Mouse (Mus musculus) hindbrain, embryonic 16.5 days (tissue): Measurements from ENCODE around the gene Wbp1l. TPM values are rescaled to one million over a fixed set of nuclear protein-coding genes. Genes with fewer than 3 reads are reported as not detected.
A peak's percentile ranks its signal among the peaks of the same experiment; 100 is the strongest.

Experiments
- ATAC-seq: fragments of 200-750 bp; cut with Nextera tagmentation; 2 replicates; pipeline ENCODE4 v1.8.0; 2017; ENCODE audit warnings: moderate TSS enrichment, moderate library complexity
- H3K27ac ChIP-seq: fragments of 300-500 bp; sonication (generic); 2 replicates; pipeline ENCODE4 v1.5.1; 2014; ENCODE audit warnings: low read depth, mild to moderate bottlenecking, control low read depth, low read length, moderate library complexity
- H3K27me3 ChIP-seq: fragments of 300-500 bp; sonication (generic); replicated peaks from 2 replicates; pipeline ENCODE4 v1.6.1; 2014; ENCODE audit warnings: low read length; ENCODE audit not compliant: control insufficient read depth, insufficient read depth
- H3K36me3 ChIP-seq: fragments of 300-500 bp; sonication (generic); 2 replicates; pipeline ENCODE4 v1.6.1; 2014; ENCODE audit warnings: mild to moderate bottlenecking, low read length, moderate library complexity, mixed read lengths; ENCODE audit not compliant: control insufficient read depth, insufficient read depth
- H3K4me1 ChIP-seq: fragments of 300-500 bp; sonication (generic); 2 replicates; pipeline ENCODE4 v1.6.1; 2014; ENCODE audit warnings: low read depth, low read length; ENCODE audit not compliant: control insufficient read depth, insufficient read depth
- H3K4me2 ChIP-seq: fragments of 300-500 bp; sonication (generic); 2 replicates; pipeline ENCODE4 v1.6.1; 2014; ENCODE audit warnings: mild to moderate bottlenecking, low read length, control low read depth, moderate library complexity
- H3K4me3 ChIP-seq: fragments of 300-500 bp; sonication (generic); 2 replicates; pipeline ENCODE4 v1.5.1; 2014; ENCODE audit warnings: mild to moderate bottlenecking, low read length, control low read depth, moderate library complexity
- H3K9ac ChIP-seq: fragments of 300-500 bp; sonication (generic); 2 replicates; pipeline ENCODE4 v1.6.1; 2014; ENCODE audit warnings: low read depth, mild to moderate bottlenecking, control low read depth, low read length, moderate library complexity
- H3K9me3 ChIP-seq: fragments of 300-500 bp; sonication (generic); 2 replicates; pipeline ENCODE4 v1.6.1; 2014; ENCODE audit warnings: mild to moderate bottlenecking, low read length, moderate library complexity; ENCODE audit not compliant: control insufficient read depth
- WGBS: fragments of 180-500 bp; shearing (Covaris S2); extraction: QIAGEN DNeasy Blood & Tissue Kit; methylation state at CpG from one replicate; pipeline ENCODE4 v1.1.7; 2014; 5-methylcytosine and 5-hydroxymethylcytosine counted together
- polyA plus RNA-seq: library from polyadenylated mRNA; unstranded; fragments of >200 nt; fragmentation: Nextera tagmentation; extraction: Ambion mirVana; gene quantifications from 2 replicates; pipeline ENCODE4 v1.2.1, GENCODE M21; 2015

Wbp1l gene
- polyA plus RNA-seq, 1 experiment from 2014 or later, result 32.0 TPM

DNA sequence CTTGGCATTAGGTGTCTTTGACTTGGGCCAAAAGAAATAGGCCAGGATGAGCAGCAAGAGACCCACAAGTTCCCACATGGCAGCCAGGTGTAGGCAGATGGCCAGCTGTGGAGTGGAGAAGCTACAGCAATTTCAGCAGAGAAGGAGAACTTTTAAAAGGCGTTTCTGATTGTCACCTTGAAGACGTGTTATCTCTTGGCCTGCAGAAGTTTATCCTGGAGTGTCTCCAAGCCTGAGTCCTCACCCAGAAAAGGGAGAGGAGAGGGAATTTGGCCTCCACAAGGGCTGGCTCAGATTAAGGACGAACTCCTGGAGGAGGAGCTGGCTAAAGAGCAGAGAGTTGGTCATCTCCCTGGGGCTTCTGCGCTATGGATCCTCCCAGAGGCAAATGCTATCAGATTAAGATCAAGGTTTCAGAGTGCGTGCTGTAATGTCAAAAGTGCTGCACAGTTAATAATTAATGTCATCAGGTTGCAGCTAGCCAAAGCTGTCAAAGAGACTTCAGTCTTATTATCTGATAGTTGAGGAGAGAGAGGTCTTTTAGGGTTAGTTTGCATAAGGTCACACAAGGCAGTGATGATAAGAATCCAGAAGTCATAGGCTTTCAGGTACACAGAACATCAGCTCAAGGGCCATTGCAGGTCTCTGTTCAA, 74.0 kb downstream of the Wbp1l start, which contains the start of gene Cyp17a1:
Gene Cyp17a1, minus strand, starts transcription at position 407 of the 653 bp plus-strand sequence.
- Histone ChIP-seq H3K36me3 (no peaks in the 10 kb centered on the region), H3K9ac (no peak within 1 kb of the TSS), H3K4me3 (no peak within 1 kb of the TSS), H3K4me2 (no peak within 1 kb of the TSS), H3K4me1 (no peaks in the 10 kb centered on the region), H3K27ac (no peak within 1 kb of the TSS), H3K27me3 (0 out of 2 replicates have a peak, but pooled peaks cover 3% of the 10 kb centered on the region), H3K9me3 (no peaks in the 10 kb centered on the region)
- ATAC-seq, result no peak
- 63% methylated on average over 5 of the region's 5 CpGs for WGBS

GRCm38 (mm10) chr19:46675641-46676040, 76.8 kb downstream of the Wbp1l start:
- Histone ChIP-seq H3K9ac (no peak overlapping the region), H3K36me3 (no peaks in the 10 kb centered on the region), H3K4me1 (no peaks in the 10 kb centered on the region), H3K27ac (no peak overlapping the region), H3K4me3 (no peak overlapping the region), H3K27me3 (no peaks in the 10 kb centered on the region), H3K4me2 (no peak overlapping the region), H3K9me3 (no peaks in the 10 kb centered on the region)
- 88% methylated on average over 3 of the region's 3 CpGs for WGBS
- ATAC-seq, result no peak

GRCm38 (mm10) chr19:46679720-46680383, 81.0 kb downstream of the Wbp1l start:
- no peak for ATAC-seq
- Histone ChIP-seq H3K27ac (no peak overlapping the region), H3K4me3 (no peak overlapping the region), H3K36me3 (no peaks in the 10 kb centered on the region), H3K9me3 (no peaks in the 10 kb centered on the region), H3K27me3 (no peaks in the 10 kb centered on the region), H3K4me1 (no peaks in the 10 kb centered on the region), H3K9ac (no peak overlapping the region), H3K4me2 (no peak overlapping the region)
- WGBS, result 70% methylated on average over 12 of the region's 12 CpGs

GRCm38 (mm10) chr19:46689460-46690372, 90.8 kb downstream of the Wbp1l start, which contains the start of gene Borcs7:
Gene Borcs7, plus strand, starts transcription at chr19:46689906.
- H3K27me3 ChIP-seq, result no peaks in the 10 kb centered on the region
- 0 out of 2 replicates have a peak, but pooled peaks cover 3% of the 10 kb centered on the region for H3K36me3 ChIP-seq
- H3K4me2 ChIP-seq, result peak within 1 kb of the TSS; percentile 56
- ATAC-seq, result peak; percentile 97
- WGBS, result 4% methylated on average over 44 of the region's 44 CpGs
- H3K9me3 ChIP-seq, result no peaks in the 10 kb centered on the region
- peak within 1 kb of the TSS; percentile 94 for H3K9ac ChIP-seq
- H3K4me3 ChIP-seq, result peak within 1 kb of the TSS; percentile 69
- H3K4me1 ChIP-seq, result peaks cover 10% of the 10 kb centered on the region
- peak within 1 kb of the TSS; percentile 92 for H3K27ac ChIP-seq

GRCm38 (mm10) chr19:46690387-46690786, 91.5 kb downstream of the Wbp1l start:
- Histone ChIP-seq H3K36me3 (0 out of 2 replicates have a peak, but pooled peaks cover 3% of the 10 kb centered on the region), H3K27ac (peak overlapping the region; percentile 92), H3K27me3 (no peaks in the 10 kb centered on the region), H3K9ac (peak overlapping the region; percentile 94), H3K9me3 (no peaks in the 10 kb centered on the region), H3K4me3 (peak overlapping the region; percentile 69), H3K4me2 (peak overlapping the region; percentile 56), H3K4me1 (peaks cover 10% of the 10 kb centered on the region)
- ATAC-seq, result peak; percentile 31; the same call in 1 of the 2 replicates
- WGBS, result 65% methylated on average over 11 of the region's 11 CpGs

DNA sequence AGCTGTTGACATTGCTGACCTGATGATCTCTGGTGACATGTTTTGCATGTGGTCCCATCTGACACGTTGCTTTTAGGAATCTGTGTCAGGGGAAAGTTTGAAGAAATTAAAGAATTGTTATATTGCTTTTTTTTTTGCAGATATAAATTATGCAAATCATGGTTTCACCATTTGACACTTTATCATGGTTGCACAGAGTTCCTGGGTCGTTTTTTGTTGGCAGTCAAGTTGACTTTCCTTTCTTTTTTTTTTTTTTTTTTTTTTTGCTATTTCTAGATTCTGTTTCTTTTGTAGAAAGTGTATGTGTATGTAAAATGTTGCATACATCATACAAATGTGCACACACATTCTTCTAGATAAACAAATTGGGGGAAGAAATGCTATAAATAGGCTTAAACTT, 92.2 kb downstream of the Wbp1l start:
- 0 out of 2 replicates have a peak, but pooled peaks cover 3% of the 10 kb centered on the region for H3K36me3 ChIP-seq
- H3K9me3 ChIP-seq, result no peaks in the 10 kb centered on the region
- no peak for ATAC-seq
- no peak overlapping the region for H3K4me3 ChIP-seq
- no peak overlapping the region for H3K27ac ChIP-seq
- H3K4me2 ChIP-seq, result peak overlapping the region; percentile 56; the same call in 1 of the 2 replicates
- no peaks in the 10 kb centered on the region for H3K27me3 ChIP-seq
- no peak overlapping the region for H3K9ac ChIP-seq
- peaks cover 10% of the 10 kb centered on the region for H3K4me1 ChIP-seq
- WGBS, result 73% methylated on average over 2 of the region's 2 CpGs

GRCm38 (mm10) chr19:46693146-46693545, 94.3 kb downstream of the Wbp1l start:
- H3K27ac ChIP-seq, result no peak overlapping the region
- peaks cover 10% of the 10 kb centered on the region for H3K4me1 ChIP-seq
- 80% methylated on average over 4 of the region's 4 CpGs for WGBS
- no peaks in the 10 kb centered on the region for H3K9me3 ChIP-seq
- H3K27me3 ChIP-seq, result no peaks in the 10 kb centered on the region
- H3K36me3 ChIP-seq, result 0 out of 2 replicates have a peak, but pooled peaks cover 3% of the 10 kb centered on the region
- H3K4me3 ChIP-seq, result no peak overlapping the region
- no peak overlapping the region for H3K9ac ChIP-seq
- H3K4me2 ChIP-seq, result no peak overlapping the region
- ATAC-seq, result no peak

DNA sequence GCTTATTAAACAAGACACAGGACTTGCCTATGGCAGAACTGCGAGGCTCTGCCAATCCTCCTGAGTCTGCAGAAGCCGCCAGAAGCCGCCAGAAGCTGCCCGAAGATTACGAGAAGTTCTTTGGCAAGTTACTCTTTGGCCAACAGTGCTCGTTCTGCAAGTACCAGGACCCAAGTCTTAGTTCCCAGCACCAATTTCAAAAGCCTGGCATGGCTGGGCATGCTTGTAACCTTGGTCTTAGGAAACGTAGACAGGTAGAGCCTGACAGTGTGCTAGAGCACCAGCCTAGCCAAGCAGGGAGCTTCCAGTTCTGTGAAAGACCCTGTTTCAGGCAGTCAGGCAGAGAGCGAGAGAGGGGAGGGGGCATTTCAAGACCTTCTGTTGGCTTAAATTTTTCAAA, 97.6 kb downstream of the Wbp1l start:
- Histone ChIP-seq H3K4me1 (no peaks in the 10 kb centered on the region), H3K27me3 (no peaks in the 10 kb centered on the region), H3K36me3 (0 out of 2 replicates have a peak, but pooled peaks cover 3% of the 10 kb centered on the region), H3K4me2 (no peak overlapping the region), H3K4me3 (no peak overlapping the region), H3K9me3 (no peaks in the 10 kb centered on the region), H3K9ac (no peak overlapping the region), H3K27ac (no peak overlapping the region)
- WGBS, result 97% methylated on average over 8 of the region's 8 CpGs
- ATAC-seq, result no peak
